Mouse (Mus musculus) right cerebral cortex, postnatal 36 days (tissue): ENCODE measurements around the gene Fbxo31.

ENCODE experiments used
- DNase-seq, 2 experiments: peaks; one replicate each; pipeline ENCODE4 v3.0.0; 2022; ENCODE audit warnings: low spot score in 2 of 2, mixed read lengths in 1 of 2

Fbxo31 gene

DNA sequence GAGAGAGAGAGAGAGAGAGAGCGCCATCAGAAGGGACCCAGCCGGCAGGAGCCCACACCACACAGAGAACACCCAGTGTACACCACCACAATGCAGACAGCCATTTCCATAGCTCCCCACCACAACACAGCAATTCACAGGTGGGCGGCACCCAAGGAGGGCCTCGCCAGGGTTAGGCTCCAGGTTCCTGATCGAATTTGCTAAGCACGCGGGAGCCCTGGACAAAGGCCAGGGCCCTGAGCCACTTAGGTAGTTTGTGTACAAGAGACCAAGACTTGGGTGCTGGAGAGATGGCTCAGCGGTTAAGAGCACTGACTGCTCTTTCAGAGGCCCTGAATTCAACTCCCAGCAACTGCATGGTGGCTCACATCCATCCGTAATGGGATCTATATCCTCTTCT, 26.1 kb downstream of the Fbxo31 start:
- no peak for DNase-seq

- DNase-seq: no peak
These were observed 27.3 kb downstream of the Fbxo31 start for GRCm38 (mm10) chr8:121551065-121551985.

GRCm38 (mm10) chr8:121550056-121550455, 28.6 kb downstream of the Fbxo31 start:
- DNase-seq: no peak

- DNase-seq: peak in 1 of 2 experiments; percentile 54
These were observed 31.5 kb downstream of the Fbxo31 start for GRCm38 (mm10) chr8:121547132-121547531.

GRCm38 (mm10) chr8:121544936-121545335, 33.7 kb downstream of the Fbxo31 start:
- DNase-seq: no peak

DNA sequence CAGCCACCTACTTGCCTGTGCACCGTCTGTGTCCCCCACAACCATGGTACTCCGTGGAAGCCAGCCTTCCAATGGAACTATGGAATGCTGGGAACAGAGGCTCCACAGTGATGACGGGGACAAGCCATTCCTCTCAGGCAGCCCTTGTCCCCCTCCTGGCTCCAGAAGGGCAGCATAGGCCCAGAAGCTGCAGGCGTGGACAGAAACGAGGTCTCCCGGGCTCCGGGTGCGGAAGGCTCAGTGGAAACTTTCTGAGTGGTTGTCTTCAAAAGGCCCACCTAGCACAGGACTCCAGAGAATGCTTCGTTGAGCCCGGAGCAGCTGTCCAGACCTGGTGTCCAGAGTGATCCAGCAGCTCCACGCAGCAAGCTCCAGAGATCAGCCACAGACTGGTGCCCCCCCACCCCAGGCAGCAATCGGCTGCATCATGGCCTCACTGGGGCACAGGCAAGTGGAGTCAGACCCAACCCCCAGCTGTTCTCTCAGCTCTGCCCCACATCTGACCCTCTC, 34.3 kb downstream of the Fbxo31 start, which contains the start of gene 1700018B08Rik:
Gene 1700018B08Rik (minus strand): TSS at position 45 of the 510 bp plus-strand sequence.
- DNase-seq: no peak

GRCm38 (mm10) chr8:121542901-121543300, 35.7 kb downstream of the Fbxo31 start:
- DNase-seq: no peak

DNA sequence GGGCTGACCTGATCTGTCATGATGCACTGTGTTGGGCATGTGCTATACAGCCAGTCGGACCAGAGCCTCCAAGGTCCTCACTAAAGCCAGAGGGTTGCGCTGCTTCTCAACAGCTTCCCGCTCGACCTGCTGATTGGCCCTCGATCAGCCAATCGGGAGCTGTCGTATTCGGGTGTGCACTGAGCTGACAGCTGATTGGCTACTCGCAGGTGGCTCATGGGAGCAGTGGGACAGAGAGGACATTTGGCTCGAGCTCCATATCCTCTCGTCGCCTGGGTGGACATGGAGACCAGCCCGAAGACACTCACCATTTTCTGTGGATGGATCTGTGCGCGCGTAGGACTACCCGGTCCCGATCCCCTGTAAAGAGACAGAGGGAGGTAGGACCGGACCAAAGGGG, 36.7 kb downstream of the Fbxo31 start:
- no peak for DNase-seq

DNA sequence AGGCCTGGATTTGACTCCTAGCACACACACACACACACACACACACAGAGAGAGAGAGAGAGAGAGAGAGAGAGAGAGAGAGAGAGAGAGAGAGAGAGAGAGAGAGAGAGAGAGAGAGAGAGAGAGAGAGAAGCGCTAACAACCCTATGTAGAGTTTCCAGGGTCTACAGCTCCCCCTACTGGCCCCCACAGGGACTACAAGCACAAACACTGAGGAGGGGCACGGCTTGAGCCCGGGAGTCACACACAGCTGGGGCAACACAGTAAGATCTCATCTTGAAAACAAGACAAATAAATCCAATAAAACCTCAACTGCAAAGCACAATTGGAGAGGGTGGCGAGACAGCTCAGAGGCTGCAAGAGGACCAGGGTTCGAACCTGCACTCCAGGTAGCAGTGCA, 46.2 kb downstream of the Fbxo31 start:
- no peak for DNase-seq

DNA sequence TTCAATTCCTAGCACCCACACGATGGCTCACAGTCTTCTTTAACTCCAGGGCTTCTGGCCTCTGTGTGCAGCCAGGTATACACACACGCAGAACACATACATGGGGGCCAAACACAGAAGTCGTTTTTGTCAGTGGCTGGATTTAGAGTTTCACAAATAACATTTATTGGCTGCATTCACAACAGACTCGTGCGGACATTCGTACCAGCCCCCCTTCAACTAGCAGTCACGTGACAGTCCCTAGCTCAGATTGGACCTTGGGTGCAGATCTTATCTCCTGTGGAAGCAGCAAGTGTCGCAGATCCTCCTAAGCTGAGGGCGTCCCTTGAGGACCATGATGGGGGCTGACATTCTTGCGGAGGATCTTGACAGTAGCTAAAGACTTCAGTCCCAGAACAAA, 48.0 kb downstream of the Fbxo31 start:
- DNase-seq: no peak

DNA sequence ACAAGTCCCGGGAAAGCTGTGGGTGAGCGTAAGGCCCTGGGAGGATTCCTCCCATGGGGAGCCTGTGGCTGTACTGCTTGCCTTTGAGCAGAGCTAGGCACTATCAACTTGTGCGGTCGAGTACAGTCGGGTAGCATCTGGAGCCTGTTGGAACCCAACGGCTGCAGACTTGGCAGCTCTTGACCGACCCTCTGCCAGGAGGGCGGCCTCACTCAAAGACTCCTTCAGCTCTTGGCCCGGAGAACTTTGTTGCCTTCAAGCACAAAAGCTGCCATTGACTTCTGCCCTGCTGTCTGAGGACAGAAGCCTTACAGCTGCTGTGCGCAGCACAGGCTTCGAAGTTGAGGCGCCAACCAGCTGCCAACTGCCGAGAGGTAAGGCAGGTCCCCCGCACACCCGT, 49.8 kb downstream of the Fbxo31 start:
- no peak for DNase-seq

DNA sequence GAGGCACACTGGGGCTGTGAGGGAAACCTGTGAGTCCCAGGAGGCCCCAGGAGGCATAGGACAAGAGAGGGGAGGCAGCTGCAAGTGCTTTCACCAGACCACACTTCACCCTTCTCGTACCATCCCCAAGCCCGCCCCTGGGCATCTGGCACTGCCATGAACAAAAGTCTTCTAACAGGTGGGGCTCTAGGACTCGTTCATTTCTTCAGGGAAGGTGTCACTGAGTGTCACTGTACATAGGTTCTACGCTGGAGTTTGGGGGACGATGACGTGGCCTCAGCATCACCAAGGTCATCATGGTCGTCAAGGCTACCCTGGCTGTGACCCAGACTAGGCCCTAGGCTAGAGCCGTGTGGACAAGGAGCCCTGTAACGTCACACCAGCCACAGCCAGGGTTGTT, 50.9 kb downstream of the Fbxo31 start:
- DNase-seq: no peak

DNA sequence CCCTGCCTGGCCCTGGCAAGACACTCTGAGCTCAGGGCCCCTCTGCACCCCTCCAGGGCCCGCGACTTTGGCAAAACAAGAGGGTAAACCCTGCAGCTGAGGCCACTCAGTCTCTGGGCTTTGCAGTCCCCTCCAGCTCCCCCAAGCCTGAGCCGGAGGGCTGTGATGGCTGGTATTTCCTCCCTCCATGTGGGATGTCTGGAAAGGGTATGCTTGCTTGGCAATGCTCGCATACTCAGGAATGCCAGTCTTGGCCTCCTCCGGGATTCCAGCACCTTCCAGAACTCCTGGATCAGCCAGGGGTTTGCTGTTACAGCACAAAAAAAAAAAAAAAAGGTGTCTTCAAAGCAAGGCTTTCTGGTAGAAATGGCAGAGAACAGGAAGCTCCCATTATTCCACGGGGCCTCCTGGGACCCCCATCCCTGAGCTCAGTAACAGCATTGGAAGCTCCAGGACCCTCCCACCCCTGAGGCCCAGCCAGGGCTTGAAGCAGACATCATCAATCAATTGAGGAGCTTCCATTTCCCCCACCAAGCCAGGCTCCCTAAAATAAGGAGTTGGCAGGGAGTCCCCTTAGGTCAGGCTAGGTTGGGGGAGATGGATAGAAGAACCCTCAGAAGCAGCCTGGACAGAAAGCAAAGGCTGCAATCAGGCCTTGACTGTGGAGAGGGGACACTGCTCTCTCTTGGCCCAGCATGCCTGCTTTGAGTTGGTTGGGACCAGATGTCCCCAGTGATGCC, 51.6 kb downstream of the Fbxo31 start:
- DNase-seq: no peak

DNA sequence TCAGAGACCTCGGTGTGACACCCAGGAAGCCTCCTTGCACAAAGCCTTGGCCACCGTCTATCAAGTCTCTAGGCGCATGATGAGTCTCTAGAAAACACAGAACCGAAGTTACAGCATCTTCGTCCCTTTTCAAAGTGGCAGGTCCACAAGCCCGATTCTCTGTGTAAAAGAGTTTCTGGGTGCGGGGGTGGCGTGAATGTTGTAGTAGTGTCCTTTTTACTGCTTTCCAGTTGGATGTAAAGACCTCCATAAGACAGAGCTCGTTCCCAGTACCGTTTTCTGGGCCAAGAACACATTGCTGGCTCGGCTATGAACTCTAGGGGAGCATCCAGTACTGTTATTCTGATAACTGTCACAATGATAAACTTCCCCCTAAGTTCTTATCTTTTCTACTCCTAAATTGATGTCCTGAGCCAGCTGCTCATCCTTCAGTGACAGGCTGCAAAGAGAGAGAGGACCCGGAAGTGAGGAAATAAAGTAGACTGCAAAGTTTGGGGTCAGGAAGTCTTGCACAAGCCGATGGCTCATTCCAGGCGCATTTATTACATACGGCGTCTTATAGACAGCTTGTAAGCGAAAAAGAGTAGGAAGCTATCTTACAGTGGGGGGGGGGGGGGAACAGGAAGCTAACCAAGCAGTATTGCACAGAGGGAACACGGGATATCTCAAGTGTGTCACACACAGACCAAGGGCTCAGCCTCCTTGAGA, 53.3 kb downstream of the Fbxo31 start:
- DNase-seq: no peak

GRCm38 (mm10) chr8:121513429-121513828, 65.2 kb downstream of the Fbxo31 start:
- peak; percentile 50 to 61 for DNase-seq

- no peak for DNase-seq
These were observed 66.9 kb downstream of the Fbxo31 start for GRCm38 (mm10) chr8:121511751-121512150.
